Mouse (Mus musculus): ENCODE measurements around the gene A830031A19Rik.

The A830031A19Rik gene

GRCm38 (mm10) chr11:24077795-24078705 lies 3.2 kb upstream of the A830031A19Rik start, which contains the start of gene Bcl11a:
Gene Bcl11a (plus strand): TSS chr11:24078056.
- in situ Hi-C loops (cut with MboI, MseI) = no loop called here

DNA sequence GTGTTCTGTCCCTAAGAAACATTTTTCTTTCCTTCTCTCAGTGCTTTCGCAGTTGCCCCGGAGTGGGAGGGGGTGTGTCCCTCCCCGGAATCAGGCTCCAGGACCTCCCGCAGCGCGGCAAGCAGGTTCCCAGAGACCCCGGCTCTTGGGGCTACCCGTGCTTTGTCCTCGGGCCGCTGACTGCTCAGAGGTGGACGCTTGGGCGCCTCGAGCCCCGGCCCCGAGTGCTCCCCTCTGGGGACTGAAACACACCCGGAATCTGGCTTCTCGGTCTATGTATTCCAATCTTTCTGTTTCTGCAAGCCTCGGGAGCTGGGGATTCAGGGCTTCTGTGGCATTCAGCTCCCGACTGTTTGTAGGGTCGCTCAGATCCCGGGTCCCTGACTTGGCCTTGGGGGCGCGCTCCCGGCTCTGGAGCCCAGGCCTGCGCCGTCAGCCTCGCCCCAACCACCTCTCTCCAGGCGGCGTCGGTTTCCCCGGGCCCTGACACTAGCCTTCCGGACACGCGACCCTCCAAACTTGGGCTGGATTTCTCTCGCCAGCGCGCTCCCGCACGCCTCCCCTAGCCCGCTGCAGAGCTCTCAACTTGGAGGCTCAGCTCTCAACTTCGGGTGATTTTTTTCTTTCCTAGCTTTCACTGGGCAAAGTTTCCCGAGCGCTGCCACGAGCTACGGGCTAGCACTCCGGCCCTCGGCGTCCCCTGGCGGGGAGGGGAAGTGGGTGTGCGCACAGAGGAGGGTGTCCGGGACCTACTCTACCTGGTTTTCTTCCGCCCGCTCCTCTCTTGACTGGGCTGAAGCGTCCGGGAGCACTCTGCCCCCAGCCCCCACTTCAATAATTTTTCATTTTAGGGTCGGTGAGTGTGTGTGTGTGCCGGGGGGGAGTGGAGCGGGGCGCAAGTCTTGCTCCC lies 2.2 kb upstream of the A830031A19Rik start:
- in situ Hi-C loops (cut with MboI, MseI) = no loop called here

DNA sequence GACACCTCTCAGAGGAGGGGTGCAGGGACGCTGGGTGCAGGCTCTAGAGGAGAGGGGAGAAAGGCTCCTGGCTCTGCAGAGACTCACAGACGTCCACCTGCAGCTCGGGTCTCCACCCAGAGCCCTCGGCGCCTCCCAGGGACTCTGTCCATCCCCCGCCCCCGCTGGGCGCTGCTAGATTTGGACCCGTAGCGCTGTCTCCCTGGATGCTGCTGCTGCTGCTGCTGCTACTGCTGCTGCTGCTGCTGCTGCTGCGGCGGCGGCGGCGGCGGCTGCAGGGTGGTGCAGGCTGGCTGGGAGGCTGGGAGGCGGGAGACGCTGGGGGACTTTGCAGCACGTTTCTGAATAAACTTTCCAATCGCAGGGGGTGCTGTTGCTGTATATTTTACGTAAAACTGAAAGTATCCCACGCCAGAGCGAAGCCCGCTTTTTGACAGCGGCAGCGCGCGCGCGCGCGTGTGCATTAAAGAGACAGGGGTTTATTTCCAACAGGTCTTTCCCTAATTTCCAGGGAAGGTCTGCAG lies 1.3 kb upstream of the A830031A19Rik start:
- in situ Hi-C loops (cut with MboI, MseI) = no loop called here

DNA sequence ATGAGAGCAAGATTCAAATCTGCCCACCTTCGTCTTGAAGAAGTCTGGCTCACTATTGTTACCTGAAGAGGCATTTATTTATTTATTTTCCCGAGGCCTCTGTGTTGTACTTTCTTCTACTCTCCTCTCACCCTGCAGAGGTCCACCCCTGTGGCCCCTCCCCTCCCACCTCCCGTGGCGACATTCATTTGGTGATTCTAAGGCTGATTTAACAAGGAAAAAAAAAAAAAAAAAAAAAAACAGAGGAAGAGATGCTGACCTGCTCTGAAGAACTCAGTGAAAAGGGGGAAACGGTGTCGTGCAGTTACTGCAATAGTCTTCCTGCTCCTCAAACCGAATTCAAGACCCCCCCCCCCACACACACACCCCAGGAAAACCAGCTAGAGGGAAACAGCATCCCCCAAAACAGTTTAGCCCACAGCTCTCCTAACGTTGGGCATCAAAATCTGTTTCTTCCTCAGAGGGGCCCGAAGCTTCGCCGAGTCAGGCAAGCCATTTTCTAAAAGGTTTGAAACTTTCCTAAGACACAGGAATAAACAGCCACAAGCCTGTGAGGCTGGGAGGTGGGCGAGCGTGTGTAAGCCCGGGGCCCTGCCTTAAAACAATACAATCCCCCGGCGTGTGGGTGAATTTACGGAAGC lies 752 bp upstream of the A830031A19Rik start:
- in situ Hi-C loops (cut with MboI, MseI) = no loop called here

GRCm38 (mm10) chr11:24074021-24074591 lies 748 bp downstream of the A830031A19Rik start:
- in situ Hi-C loops (cut with MboI, MseI) = no loop called here

- in situ Hi-C loops (cut with MboI, MseI) = no loop called here
These were observed 9.5 kb downstream of the A830031A19Rik start for GRCm38 (mm10) chr11:24065313-24065712.

GRCm38 (mm10) chr11:24064221-24064620 lies 10.6 kb downstream of the A830031A19Rik start:
- in situ Hi-C loops (cut with MboI, MseI) = no loop called here

- in situ Hi-C loops (cut with MboI, MseI) = no loop called here
These were observed 12.3 kb downstream of the A830031A19Rik start for GRCm38 (mm10) chr11:24062495-24063096.

- in situ Hi-C loops (cut with MboI, MseI) = no loop called here
These were observed 13.0 kb downstream of the A830031A19Rik start for GRCm38 (mm10) chr11:24061819-24062218.

DNA sequence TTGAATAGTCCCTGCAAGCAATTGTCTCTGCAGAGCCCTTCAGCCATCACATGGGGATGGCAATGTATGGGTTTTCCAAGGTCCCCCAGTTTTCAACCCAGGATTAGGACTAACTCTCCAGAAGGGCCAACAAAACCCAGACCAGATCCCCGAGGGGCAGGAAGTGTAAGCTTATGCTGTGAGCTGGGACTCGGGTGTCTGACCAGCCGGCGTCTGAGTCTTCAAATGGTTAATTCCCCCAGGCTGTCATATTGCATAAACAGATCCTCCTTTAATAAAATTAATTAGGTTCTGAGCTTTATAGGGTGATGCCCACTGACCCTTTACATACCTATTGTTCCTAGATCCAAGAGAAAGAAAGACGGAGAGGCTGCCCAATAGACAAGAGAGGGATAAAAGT lies 14.4 kb downstream of the A830031A19Rik start:
- in situ Hi-C loops (cut with MboI, MseI) = no loop called here

GRCm38 (mm10) chr11:24059137-24059536 lies 15.7 kb downstream of the A830031A19Rik start:
- in situ Hi-C loops (cut with MboI, MseI) = no loop called here

GRCm38 (mm10) chr11:24052882-24053281 lies 22.0 kb downstream of the A830031A19Rik start:
- in situ Hi-C loops (cut with MboI, MseI) = no loop called here

GRCm38 (mm10) chr11:24050032-24050757 lies 24.7 kb downstream of the A830031A19Rik start:
- in situ Hi-C loops (cut with MboI, MseI) = no loop called here

- in situ Hi-C loops (cut with MboI, MseI) = loop anchor here (5.0 to 25.0 kb wide), 5 partner anchors 605 to 1815 kb away; no protein-coding TSS in a partner anchor
These were observed 25.4 kb downstream of the A830031A19Rik start for GRCm38 (mm10) chr11:24049226-24050031.

DNA sequence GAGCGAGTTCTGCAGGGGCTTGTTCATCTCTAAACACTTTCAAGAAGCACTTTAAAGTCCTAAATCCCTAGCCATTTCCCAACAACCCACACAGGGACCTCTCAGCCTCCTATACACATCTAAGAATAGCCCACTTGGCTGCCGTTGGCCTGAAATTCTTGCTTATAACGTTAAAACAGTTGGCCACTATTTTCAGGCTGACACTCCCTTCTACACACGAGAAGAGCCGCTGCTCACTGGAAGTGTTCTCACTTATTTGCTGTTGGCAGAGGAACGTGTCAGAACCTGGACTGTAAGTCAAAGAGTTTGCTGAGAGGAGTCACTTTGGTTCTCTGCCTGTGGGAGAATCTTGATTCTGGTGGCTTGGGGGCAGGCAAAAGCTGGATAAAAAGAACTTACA lies 30.8 kb downstream of the A830031A19Rik start:
- in situ Hi-C loops (cut with MboI, MseI) = loop anchor here (10.0 to 25.0 kb wide), 4 partner anchors 611 to 1821 kb away; no protein-coding TSS in a partner anchor

GRCm38 (mm10) chr11:24020760-24021159 lies 54.1 kb downstream of the A830031A19Rik start:
- in situ Hi-C loops (cut with MboI, MseI) = no loop called here

GRCm38 (mm10) chr11:24018783-24019182 lies 56.1 kb downstream of the A830031A19Rik start:
- in situ Hi-C loops (cut with MboI, MseI) = no loop called here

- in situ Hi-C loops (cut with MboI, MseI) = no loop called here
These were observed 58.1 kb downstream of the A830031A19Rik start for GRCm38 (mm10) chr11:24016647-24017179.

DNA sequence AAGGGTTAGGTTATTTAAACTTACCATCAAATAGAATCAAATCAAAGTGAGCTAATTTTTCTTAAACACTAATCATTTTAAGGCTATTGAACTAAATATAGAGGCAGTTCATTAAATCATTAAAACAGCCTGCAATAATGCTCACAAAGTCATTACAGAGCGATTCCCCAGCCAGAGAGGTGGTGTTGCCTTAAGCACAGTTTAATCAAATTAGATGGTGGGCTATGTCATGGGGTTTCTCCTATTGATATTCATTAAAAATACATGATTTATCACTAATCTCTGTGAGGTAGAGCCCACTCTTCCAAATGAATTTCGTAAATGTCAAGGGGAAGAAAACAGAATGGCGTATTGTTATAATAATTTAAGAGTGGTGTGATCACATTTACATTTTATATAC lies 58.8 kb downstream of the A830031A19Rik start:
- in situ Hi-C loops (cut with MboI, MseI) = no loop called here

Measured in T-helper 17 cell (primary cell).